Mouse (Mus musculus): ENCODE measurements around the gene Bbof1. TPM values are rescaled to one million over a fixed set of nuclear protein-coding genes. Genes with fewer than 3 reads are reported as not detected.

The Bbof1 gene
- 1.2 and 2.6 TPM in 2 replicates for polyA plus RNA-seq (2016; fragmentation: Nextera tagmentation; extraction: Ambion mirVana)

DNA sequence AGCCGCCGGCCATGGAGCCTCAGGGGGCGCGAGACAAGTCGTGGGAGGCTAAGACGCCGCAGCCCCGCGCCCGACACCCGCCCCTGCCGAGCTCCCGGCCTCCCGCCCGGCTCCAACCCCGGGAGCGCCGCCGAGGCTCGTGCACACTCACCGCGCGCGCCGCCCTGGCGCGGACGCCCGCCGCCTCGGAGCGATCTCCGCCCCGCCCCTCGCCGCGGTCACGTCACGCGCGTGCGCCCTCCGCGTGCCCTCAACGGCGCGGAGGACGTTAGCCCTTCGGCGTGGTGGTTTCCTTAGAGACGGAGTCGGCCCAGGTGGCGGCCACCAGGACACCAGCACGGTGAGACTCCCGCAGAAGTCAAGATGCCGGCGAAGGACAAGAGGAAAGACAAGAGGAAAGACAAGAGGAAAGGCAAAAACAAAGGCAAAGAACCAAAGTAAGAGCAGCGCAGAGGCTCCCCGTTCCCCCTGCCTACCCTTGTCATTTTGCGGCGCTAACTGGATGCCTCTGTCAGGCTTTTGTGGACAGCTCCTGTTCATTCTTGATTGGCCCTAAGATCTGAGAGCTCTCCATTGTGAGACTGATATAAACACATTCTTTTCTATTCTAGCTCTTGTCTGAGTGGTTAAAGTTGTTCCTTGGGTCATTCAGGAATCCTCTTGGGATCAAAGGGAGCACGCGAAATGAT is at the start of gene Bbof1, which contains the start of gene Entpd5:
Gene Bbof1 (plus strand): TSS at position 253 of the 689 bp plus-strand sequence.
Gene Entpd5 (minus strand): TSS at position 211 of the 689 bp plus-strand sequence.
- 2% methylated on average over 46 of the region's 63 CpGs for WGBS
- peak within 1 kb of the TSS; percentile 81 for H3K4me3 ChIP-seq
- H3K4me1 ChIP-seq: peaks cover 13% of the 10 kb centered on the region
- no peaks in the 10 kb centered on the region for H3K36me3 ChIP-seq
- H3K27ac ChIP-seq: peak within 1 kb of the TSS; percentile 88
- H3K9me3 ChIP-seq (replicated peaks): no peaks in the 10 kb centered on the region
- peak within 1 kb of the TSS; percentile 84 for H3K9ac ChIP-seq
- peak within 1 kb of the TSS; percentile 93 for H3K4me2 ChIP-seq (replicated peaks)
- peak; percentile 91 for ATAC-seq (ENCODE audit: low FRiP score)
- H3K27me3 ChIP-seq: 0 out of 2 replicates have a peak, but pooled peaks cover 2% of the 10 kb centered on the region

GRCm38 (mm10) chr12:84361555-84362489 is 47.0 kb upstream of the Bbof1 start, which contains the start of the genes Coq6 and Fam161b:
TSS of gene Coq6 (plus strand) at chr12:84361657.
TSS of gene Fam161b (minus strand) at chr12:84361833.
- Histone ChIP-seq H3K4me2 (replicated peaks) (peak within 1 kb of the TSS; percentile 72), H3K27me3 (no peaks in the 10 kb centered on the region), H3K4me3 (peak within 1 kb of the TSS; percentile 97), H3K9me3 (replicated peaks) (no peaks in the 10 kb centered on the region), H3K4me1 (peaks cover 18% of the 10 kb centered on the region), H3K36me3 (peaks cover 7% of the 10 kb centered on the region), H3K9ac (peak within 1 kb of the TSS; percentile 84), H3K27ac (peak within 1 kb of the TSS; percentile 64)
- ATAC-seq (ENCODE audit: low FRiP score): peak; percentile 99
- WGBS: under 1% methylated on average over 51 of the region's 51 CpGs

DNA sequence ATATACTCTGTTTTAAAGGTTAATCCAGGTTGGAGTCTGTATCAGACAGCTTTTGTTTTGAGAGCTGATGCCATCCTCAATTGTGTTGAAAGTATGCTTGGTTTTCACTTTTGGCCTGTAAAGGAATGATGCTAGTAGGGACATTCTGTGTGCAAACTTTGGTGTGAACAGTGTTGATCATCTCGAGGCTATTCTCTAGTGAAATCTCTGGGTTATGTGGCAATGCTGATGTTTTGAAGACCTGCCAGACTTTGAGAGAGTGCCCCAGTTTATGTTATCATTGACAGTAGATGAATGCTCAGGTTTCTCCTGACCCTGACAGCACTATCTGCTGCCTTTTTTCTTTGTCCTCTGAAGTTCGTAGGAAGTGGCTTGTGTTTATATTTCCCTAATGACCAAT is 46.0 kb upstream of the Bbof1 start:
- no peak for ATAC-seq (ENCODE audit: low FRiP score)

DNA sequence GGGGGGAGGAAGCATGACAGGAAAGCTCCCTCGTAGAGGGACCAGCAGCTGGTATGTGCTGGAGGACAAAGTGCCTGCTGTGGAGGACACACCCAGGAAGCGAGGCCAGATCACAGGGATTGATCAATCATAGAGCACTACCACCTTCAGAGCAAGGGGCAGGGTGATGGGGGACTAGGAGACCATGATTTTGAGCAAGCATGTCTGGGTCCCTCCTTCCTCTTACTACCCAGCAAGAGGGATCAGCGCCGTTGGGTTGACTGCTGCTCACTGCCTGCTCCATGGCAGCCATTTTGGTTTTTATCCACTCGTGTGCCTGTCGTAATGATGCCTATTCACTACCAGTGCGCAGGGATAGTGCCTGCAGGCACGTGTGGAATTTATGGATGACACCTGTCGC is 44.6 kb upstream of the Bbof1 start:
- Histone ChIP-seq H3K4me1 (peaks cover 18% of the 10 kb centered on the region), H3K4me3 (no peak overlapping the region), H3K9ac (no peak overlapping the region), H3K27ac (no peak overlapping the region), H3K27me3 (no peaks in the 10 kb centered on the region), H3K4me2 (replicated peaks) (no peak overlapping the region), H3K36me3 (peaks cover 24% of the 10 kb centered on the region), H3K9me3 (replicated peaks) (no peaks in the 10 kb centered on the region)
- WGBS: 78% methylated on average over 9 of the region's 9 CpGs
- no peak for ATAC-seq (ENCODE audit: low FRiP score)

More for the DNA sequence above, 46.0 kb upstream of the Bbof1 start:
- Histone ChIP-seq H3K36me3 (peaks cover 10% of the 10 kb centered on the region; the same call in 1 of the 2 replicates), H3K27me3 (no peaks in the 10 kb centered on the region), H3K27ac (no peak overlapping the region), H3K4me1 (peaks cover 18% of the 10 kb centered on the region), H3K4me3 (peak overlapping the region; percentile 97), H3K9ac (peak overlapping the region; percentile 84; the same call in 1 of the 2 replicates), H3K4me2 (replicated peaks) (peak overlapping the region; percentile 72), H3K9me3 (replicated peaks) (no peaks in the 10 kb centered on the region)
- WGBS: 78% methylated on average over 2 of the region's 2 CpGs

- Histone ChIP-seq H3K4me3 (no peak overlapping the region), H3K27ac (no peak overlapping the region), H3K4me1 (peaks cover 18% of the 10 kb centered on the region), H3K9me3 (replicated peaks) (no peaks in the 10 kb centered on the region), H3K36me3 (peaks cover 33% of the 10 kb centered on the region), H3K4me2 (replicated peaks) (no peak overlapping the region), H3K9ac (no peak overlapping the region), H3K27me3 (no peaks in the 10 kb centered on the region)
- WGBS: 96% methylated on average over 6 of the region's 6 CpGs
- ATAC-seq (ENCODE audit: low FRiP score): no peak
These were observed 43.7 kb upstream of the Bbof1 start for GRCm38 (mm10) chr12:84365137-84365536.

GRCm38 (mm10) chr12:84366971-84367370 is 41.9 kb upstream of the Bbof1 start:
- Histone ChIP-seq H3K4me3 (no peak overlapping the region), H3K4me1 (peaks cover 9% of the 10 kb centered on the region), H3K27ac (no peak overlapping the region), H3K27me3 (no peaks in the 10 kb centered on the region), H3K4me2 (replicated peaks) (no peak overlapping the region), H3K9ac (no peak overlapping the region), H3K9me3 (replicated peaks) (no peaks in the 10 kb centered on the region), H3K36me3 (peaks cover 51% of the 10 kb centered on the region)
- no peak for ATAC-seq (ENCODE audit: low FRiP score)
- 77% methylated on average over 9 of the region's 9 CpGs for WGBS

GRCm38 (mm10) chr12:84371647-84372046 is 37.2 kb upstream of the Bbof1 start:
- Histone ChIP-seq H3K36me3 (peaks cover 85% of the 10 kb centered on the region), H3K27ac (no peak overlapping the region), H3K4me3 (no peak overlapping the region), H3K27me3 (no peaks in the 10 kb centered on the region), H3K9me3 (replicated peaks) (no peaks in the 10 kb centered on the region), H3K4me2 (replicated peaks) (no peak overlapping the region), H3K9ac (no peak overlapping the region), H3K4me1 (no peaks in the 10 kb centered on the region)
- ATAC-seq (ENCODE audit: low FRiP score): no peak
- WGBS: 92% methylated on average over 5 of the region's 5 CpGs

DNA sequence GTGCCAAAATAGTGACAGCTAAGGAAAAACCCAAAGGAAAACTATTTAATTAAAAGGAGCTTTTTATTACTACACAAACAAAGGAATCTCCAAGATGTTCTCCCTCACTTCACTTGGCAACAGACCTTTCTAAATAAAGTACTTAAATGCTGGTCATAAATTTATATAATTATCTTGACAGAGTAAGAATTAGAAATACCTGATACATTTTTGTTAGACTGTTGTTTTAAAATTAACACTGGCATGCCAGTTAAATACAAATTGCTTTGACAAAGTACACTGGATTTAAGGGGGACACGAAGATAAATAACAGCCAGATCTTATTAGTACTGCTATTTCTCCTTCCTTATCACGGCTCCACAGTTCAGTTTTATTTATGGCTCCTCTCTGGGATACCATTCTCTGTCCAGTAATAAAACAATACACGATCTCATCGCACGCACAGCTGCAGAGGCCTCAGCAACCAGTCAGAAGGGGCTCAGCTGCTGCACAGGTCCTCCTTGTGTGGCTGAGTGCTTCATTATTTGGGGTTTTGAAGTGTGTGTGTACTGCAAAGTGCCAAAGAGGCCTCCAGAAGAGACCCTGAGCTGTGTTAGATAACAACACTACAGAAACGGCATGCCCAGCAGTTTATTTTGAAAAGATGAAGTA is 34.9 kb upstream of the Bbof1 start:
- Histone ChIP-seq H3K9ac (no peak overlapping the region), H3K27ac (no peak overlapping the region), H3K9me3 (replicated peaks) (no peaks in the 10 kb centered on the region), H3K36me3 (peaks cover 64% of the 10 kb centered on the region), H3K4me3 (no peak overlapping the region), H3K4me1 (no peaks in the 10 kb centered on the region), H3K4me2 (replicated peaks) (no peak overlapping the region), H3K27me3 (no peaks in the 10 kb centered on the region)
- no peak for ATAC-seq (ENCODE audit: low FRiP score)
- WGBS: 93% methylated on average over 6 of the region's 6 CpGs

DNA sequence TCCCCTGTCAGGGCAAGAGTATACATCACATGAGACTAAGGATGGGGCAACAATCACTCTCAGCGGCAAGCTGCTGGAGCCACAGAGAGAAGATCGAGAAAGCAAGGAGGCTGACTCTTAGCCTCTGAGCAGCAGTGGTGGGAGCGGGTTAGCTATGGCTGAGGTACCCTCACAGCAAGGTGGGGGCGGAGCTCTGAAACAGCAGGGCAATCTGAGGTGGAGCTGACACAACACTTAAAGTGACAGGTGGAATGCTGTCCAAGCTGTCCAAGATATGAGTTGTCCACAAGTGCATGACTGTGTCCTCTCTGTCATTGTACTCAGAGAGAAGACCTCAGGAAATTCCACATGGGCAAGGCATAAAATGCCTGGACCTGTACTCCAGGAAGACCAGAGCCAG is 26.5 kb upstream of the Bbof1 start:
- no peaks in the 10 kb centered on the region for H3K4me1 ChIP-seq
- H3K36me3 ChIP-seq: peaks cover 3% of the 10 kb centered on the region; the same call in 1 of the 2 replicates
- H3K27me3 ChIP-seq: no peaks in the 10 kb centered on the region
- no peak overlapping the region for H3K4me2 ChIP-seq (replicated peaks)
- whole genome bisulfite sequencing: 88% methylated on average over 4 of the region's 4 CpGs
- H3K9me3 ChIP-seq (replicated peaks): no peaks in the 10 kb centered on the region
- ATAC-seq (ENCODE audit: low FRiP score): no peak
- H3K9ac ChIP-seq: no peak overlapping the region
- no peak overlapping the region for H3K27ac ChIP-seq
- H3K4me3 ChIP-seq: no peak overlapping the region

- ATAC-seq (ENCODE audit: low FRiP score): no peak
- WGBS: 84% methylated on average over 5 of the region's 5 CpGs
- H3K27me3 ChIP-seq: no peaks in the 10 kb centered on the region
These were observed 24.2 kb upstream of the Bbof1 start for GRCm38 (mm10) chr12:84384644-84385081.

GRCm38 (mm10) chr12:84385408-84385807 is 23.5 kb upstream of the Bbof1 start:
- no peak overlapping the region for H3K27ac ChIP-seq
- H3K9me3 ChIP-seq (replicated peaks): no peaks in the 10 kb centered on the region
- no peaks in the 10 kb centered on the region for H3K4me1 ChIP-seq
- no peak overlapping the region for H3K4me2 ChIP-seq (replicated peaks)
- WGBS: 93% methylated on average over 4 of the region's 4 CpGs
- H3K4me3 ChIP-seq: no peak overlapping the region
- no peaks in the 10 kb centered on the region for H3K27me3 ChIP-seq
- ATAC-seq (ENCODE audit: low FRiP score): no peak
- H3K9ac ChIP-seq: no peak overlapping the region
- peaks cover 3% of the 10 kb centered on the region; the same call in 1 of the 2 replicates for H3K36me3 ChIP-seq

More at GRCm38 (mm10) chr12:84384644-84385081, 24.2 kb upstream of the Bbof1 start:
- Histone ChIP-seq H3K4me2 (replicated peaks) (no peak overlapping the region), H3K36me3 (peaks cover 3% of the 10 kb centered on the region; the same call in 1 of the 2 replicates), H3K4me3 (no peak overlapping the region), H3K9ac (no peak overlapping the region), H3K4me1 (no peaks in the 10 kb centered on the region), H3K9me3 (replicated peaks) (no peaks in the 10 kb centered on the region), H3K27ac (no peak overlapping the region)
